Mouse (Mus musculus) small intestine, adult 2 months (tissue): ENCODE measurements at regions not wholly inside any gene's neighbourhood (a gene's known extent, or its start where the extent isn't known, plus 50 kb on each side); places are given as distances from the start of the nearest gene placed in this dataset.

Experiments used
- H3K27ac ChIP-seq: fragments of 200-500 bp; 2 replicates; pipeline ENCODE4 v1.5.1; 2012; ENCODE audit warnings: low read depth, low read length, control low read depth, inconsistent platforms; ENCODE audit not compliant: insufficient read depth
- H3K27me3 ChIP-seq: fragments of 200-500 bp; 2 replicates; pipeline ENCODE4 v1.6.1; 2012; ENCODE audit warnings: mild to moderate bottlenecking, moderate library complexity, low read length, inconsistent platforms; ENCODE audit not compliant: control insufficient read depth, insufficient read depth
- H3K36me3 ChIP-seq: fragments of 200-500 bp; 2 replicates; pipeline ENCODE4 v1.6.1; 2012; ENCODE audit warnings: mild to moderate bottlenecking, low read length, control low read depth, inconsistent platforms; ENCODE audit not compliant: control insufficient read depth, insufficient read depth
- H3K4me1 ChIP-seq: fragments of 200-500 bp; 2 replicates; pipeline ENCODE4 v1.6.1; 2012; ENCODE audit warnings: low read length, inconsistent platforms, mixed read lengths; ENCODE audit not compliant: control insufficient read depth, insufficient read depth, insufficient read length
- H3K4me3 ChIP-seq: fragments of 200-500 bp; 2 replicates; pipeline ENCODE4 v1.5.1; 2012; ENCODE audit warnings: low read depth, mild to moderate bottlenecking, control low read depth, inconsistent platforms, low read length, moderate library complexity
- CTCF ChIP-seq: fragments of 200-500 bp; IDR thresholded peaks from 2 replicates; pipeline ENCODE4 v1.5.1; 2012; ENCODE audit warnings: low read depth, mild to moderate bottlenecking, control low read depth, inconsistent platforms, low read length, moderate library complexity, mixed read lengths; ENCODE audit not compliant: insufficient replicate concordance, insufficient read length; ENCODE audit errors: extremely low read depth
- POLR2A ChIP-seq: fragments of 200-500 bp; IDR thresholded peaks from 2 replicates; pipeline ENCODE4 v1.6.1; 2012; ENCODE audit warnings: low read depth, mild to moderate bottlenecking, control low read depth, inconsistent platforms, low read length, moderate library complexity
- WGBS: fragments of 180-500 bp; shearing (Covaris S2); methylation state at CpG from one replicate; pipeline ENCODE4 v1.1.7; 2018; 5-methylcytosine and 5-hydroxymethylcytosine counted together

DNA sequence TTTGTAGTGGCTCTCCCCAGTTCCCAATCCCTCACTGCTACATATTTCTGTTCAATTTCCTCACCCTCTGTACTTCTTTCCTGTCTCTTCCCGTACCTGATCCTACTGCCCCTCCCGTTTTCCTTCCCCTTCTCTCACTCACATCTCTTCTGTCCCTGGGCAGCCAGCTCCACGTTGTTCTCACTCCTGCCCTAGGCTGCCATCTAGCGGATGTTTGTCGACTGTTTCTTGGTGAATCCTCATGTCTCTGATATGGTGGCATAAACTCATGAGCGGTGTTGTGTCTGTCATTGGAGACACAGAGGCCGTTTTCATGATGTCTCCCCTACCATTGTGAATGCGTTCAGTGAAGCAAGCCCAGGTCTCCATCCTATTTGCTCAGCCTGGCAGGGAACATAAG, 97.9 kb downstream of the Ddx11 start:
- Histone ChIP-seq H3K36me3 (no peaks in the 10 kb centered on the region), H3K27ac (no peak overlapping the region), H3K4me3 (no peak overlapping the region), H3K27me3 (no peaks in the 10 kb centered on the region), H3K4me1 (no peaks in the 10 kb centered on the region)
- 8% methylated on average over 8 of the region's 8 CpGs for WGBS
- TF ChIP-seq POLR2A (no peak), CTCF (peak; percentile 78; the same call in 1 of the 2 replicates)

DNA sequence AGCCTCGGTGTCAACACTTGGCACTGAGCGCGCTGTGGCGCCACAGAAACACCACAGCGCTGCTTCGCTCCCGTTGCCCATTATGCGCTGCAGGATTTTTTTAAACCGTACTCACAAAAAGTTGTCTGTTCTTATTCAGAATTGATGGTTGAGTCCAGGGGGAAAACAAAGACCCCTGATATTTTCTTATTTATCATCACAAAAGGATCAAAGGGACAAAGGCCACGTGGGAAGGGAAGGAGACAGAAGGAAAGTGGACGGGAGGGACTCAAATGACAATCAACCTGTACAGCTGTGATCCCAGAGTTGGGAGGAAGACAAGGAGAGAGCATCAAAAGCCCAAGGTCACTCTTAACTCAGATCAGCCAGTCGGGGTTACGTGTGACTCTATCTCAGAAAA, 100.4 kb downstream of the Ddx11 start:
- Histone ChIP-seq H3K27ac (no peak overlapping the region), H3K36me3 (no peaks in the 10 kb centered on the region), H3K4me3 (no peak overlapping the region), H3K27me3 (no peaks in the 10 kb centered on the region), H3K4me1 (no peaks in the 10 kb centered on the region)
- TF ChIP-seq POLR2A (no peak), CTCF (no peak)
- WGBS = 87% methylated on average over 13 of the region's 13 CpGs

GRCm38 (mm10) chr17:66224241-66224640, 100.9 kb downstream of the Ddx11 start:
- Histone ChIP-seq H3K27ac (no peak overlapping the region), H3K27me3 (no peaks in the 10 kb centered on the region), H3K4me1 (no peaks in the 10 kb centered on the region), H3K36me3 (no peaks in the 10 kb centered on the region), H3K4me3 (no peak overlapping the region)
- TF ChIP-seq POLR2A (no peak), CTCF (no peak)
- WGBS = 43% methylated on average over 7 of the region's 7 CpGs

GRCm38 (mm10) chr17:66232391-66232790, 109.1 kb downstream of the Ddx11 start:
- H3K36me3 ChIP-seq = no peaks in the 10 kb centered on the region
- TF ChIP-seq CTCF = no peak
- TF ChIP-seq POLR2A = no peak
- H3K27ac ChIP-seq = no peak overlapping the region
- 85% methylated on average over 8 of the region's 8 CpGs for WGBS
- H3K27me3 ChIP-seq = 0 out of 2 replicates have a peak, but pooled peaks cover 4% of the 10 kb centered on the region
- H3K4me1 ChIP-seq = no peaks in the 10 kb centered on the region; the same call in 1 of the 2 replicates
- H3K4me3 ChIP-seq = no peak overlapping the region

DNA sequence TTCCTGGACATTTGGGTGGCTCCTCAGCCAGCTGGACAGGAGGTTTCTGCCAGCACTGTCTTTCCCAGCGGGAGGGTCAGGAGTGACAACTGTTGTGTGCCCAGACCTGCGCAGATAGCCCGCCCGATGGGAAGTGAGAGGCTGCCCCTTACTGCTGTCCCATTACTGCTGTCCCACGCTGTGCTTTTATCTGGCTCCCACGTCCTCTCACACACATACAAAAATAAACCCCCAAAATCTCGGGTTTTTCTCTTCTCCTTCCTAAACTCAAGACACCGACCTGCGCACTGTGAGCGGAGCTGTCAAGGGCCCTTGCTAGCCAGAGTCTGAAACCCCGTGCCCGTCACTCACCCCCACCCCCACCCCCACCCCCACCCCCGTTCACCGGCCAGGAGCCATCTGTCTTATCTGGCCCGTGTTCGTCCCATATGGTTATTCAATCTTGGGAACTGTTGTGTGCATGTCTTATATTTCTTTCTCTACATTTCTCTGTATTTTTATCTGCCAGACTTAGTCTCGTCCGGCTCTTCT, 109.6 kb downstream of the Ddx11 start:
- Histone ChIP-seq H3K4me1 (no peaks in the 10 kb centered on the region; the same call in 1 of the 2 replicates), H3K27ac (no peak overlapping the region), H3K4me3 (no peak overlapping the region), H3K27me3 (0 out of 2 replicates have a peak, but pooled peaks cover 4% of the 10 kb centered on the region), H3K36me3 (no peaks in the 10 kb centered on the region)
- TF ChIP-seq CTCF (no peak), POLR2A (no peak)
- WGBS = 55% methylated on average over 18 of the region's 18 CpGs

DNA sequence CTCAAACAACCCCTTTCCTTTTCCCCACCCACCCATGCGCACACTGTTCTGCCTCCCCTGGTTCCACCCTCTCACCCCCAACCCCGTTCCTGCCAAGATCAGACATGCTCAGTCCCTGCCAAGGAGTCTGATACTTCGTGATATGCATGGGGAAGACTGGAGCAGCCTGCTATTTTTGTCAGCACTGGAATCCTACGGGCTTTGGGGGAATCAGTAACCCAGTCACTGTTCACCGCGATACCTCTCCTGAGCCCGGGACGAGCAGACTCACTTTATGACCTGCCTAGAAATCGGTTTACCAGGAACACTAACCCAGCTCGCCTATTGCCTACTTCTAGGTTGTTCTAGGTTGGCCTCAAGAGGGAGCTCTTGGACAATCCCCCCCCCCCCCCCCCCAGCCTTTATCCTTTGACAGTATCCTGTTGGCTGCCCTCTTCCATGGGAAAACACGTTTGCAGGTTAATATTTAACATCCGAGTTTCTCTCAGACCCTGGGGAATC, 110.2 kb downstream of the Ddx11 start:
- TF ChIP-seq CTCF = peak; percentile 31; the same call in 1 of the 2 replicates
- TF ChIP-seq POLR2A = no peak
- 0 out of 2 replicates have a peak, but pooled peaks cover 4% of the 10 kb centered on the region for H3K27me3 ChIP-seq
- no peak overlapping the region for H3K4me3 ChIP-seq
- H3K36me3 ChIP-seq = no peaks in the 10 kb centered on the region
- H3K27ac ChIP-seq = no peak overlapping the region
- no peaks in the 10 kb centered on the region; the same call in 1 of the 2 replicates for H3K4me1 ChIP-seq
- WGBS = 17% methylated on average over 12 of the region's 12 CpGs

DNA sequence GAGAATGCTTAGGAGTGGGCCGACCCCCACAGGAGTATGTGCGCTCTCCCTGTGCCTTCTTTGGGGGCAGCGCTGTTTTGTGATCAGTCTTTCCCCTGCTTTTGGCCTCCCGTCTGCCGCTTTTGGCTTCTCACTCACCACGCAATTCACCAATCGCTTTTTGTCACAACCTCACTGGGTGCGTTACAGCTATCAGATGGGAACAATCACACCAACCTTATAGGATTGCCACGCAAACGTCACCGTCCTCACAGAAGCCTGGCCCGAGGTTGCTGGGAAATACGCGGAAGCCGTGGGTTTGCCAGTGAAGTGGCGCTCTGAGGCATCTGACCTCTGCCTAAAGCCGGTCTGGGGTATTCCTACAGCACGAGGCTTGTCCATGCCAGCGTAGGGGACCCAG, 111.1 kb downstream of the Ddx11 start:
- H3K36me3 ChIP-seq = no peaks in the 10 kb centered on the region
- H3K4me3 ChIP-seq = no peak overlapping the region
- no peak overlapping the region for H3K27ac ChIP-seq
- H3K4me1 ChIP-seq = no peaks in the 10 kb centered on the region; the same call in 1 of the 2 replicates
- 0 out of 2 replicates have a peak, but pooled peaks cover 4% of the 10 kb centered on the region for H3K27me3 ChIP-seq
- 78% methylated on average over 19 of the region's 19 CpGs for WGBS
- TF ChIP-seq CTCF = no peak
- TF ChIP-seq POLR2A = no peak
